Mouse (Mus musculus): ENCODE data around the gene Gm7544.
"Not testable (repeated sequence)": the region's sequence is repeated elsewhere in the genome, so short reads cannot be mapped to it uniquely, and the experiment has no call there.

The Gm7544 gene

GRCm38 (mm10) chr1:82975750-82976149, 19.9 kb upstream of the Gm7544 start:
- H3K4me1 ChIP-seq (replicated peaks; ENCODE audit: low read depth, low read length), result no peaks in the 10 kb centered on the region
- no peak for TF ChIP-seq POU5F1 (IDR thresholded peaks at IDR 0.05; ENCODE audit: borderline replicate concordance, low read length)
- no peak for TF ChIP-seq CTCF (conservative IDR thresholded peaks at IDR 0.05; ENCODE audit: low read length)
- no peak for TF ChIP-seq NANOG (IDR thresholded peaks at IDR 0.05; ENCODE audit: borderline replicate concordance, low read length)
- H3K9me3 ChIP-seq (ENCODE audit: low read length), result no peaks in the 10 kb centered on the region
- H3K36me3 ChIP-seq (ENCODE audit: insufficient read depth, low read length), result no peaks in the 10 kb centered on the region
- H3K4me3 ChIP-seq (replicated peaks; ENCODE audit: low read length), result no peak overlapping the region
- H3K27me3 ChIP-seq (ENCODE audit: insufficient read depth, low read length), result no peaks in the 10 kb centered on the region

DNA sequence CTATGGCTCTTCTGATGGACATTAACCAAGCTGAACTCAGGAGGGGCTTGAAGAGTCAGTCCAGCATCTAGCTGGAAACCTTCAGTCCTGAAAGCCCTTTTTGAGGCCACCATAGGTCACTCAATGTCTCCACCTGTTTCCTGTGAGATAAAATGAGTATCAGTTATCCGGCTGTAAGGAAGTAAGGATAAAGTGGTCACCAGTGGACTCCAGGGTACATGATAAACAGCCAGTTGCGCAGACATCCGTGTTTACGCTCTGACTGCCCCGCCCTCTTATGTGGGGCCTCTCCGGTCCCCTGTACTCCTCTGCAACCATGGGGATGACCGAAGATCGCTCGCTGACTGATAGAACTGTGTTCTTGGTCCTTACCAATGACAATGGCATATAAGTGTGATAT, 18.5 kb upstream of the Gm7544 start:
- Histone ChIP-seq H3K9me3 (ENCODE audit: low read length) (no peaks in the 10 kb centered on the region), H3K4me3 (replicated peaks; ENCODE audit: low read length) (no peak overlapping the region), H3K4me1 (replicated peaks; ENCODE audit: low read depth, low read length) (no peaks in the 10 kb centered on the region), H3K36me3 (ENCODE audit: insufficient read depth, low read length) (no peaks in the 10 kb centered on the region), H3K27me3 (ENCODE audit: insufficient read depth, low read length) (no peaks in the 10 kb centered on the region)
- no peak for TF ChIP-seq CTCF (conservative IDR thresholded peaks at IDR 0.05; ENCODE audit: low read length)
- TF ChIP-seq NANOG (IDR thresholded peaks at IDR 0.05; ENCODE audit: borderline replicate concordance, low read length), result no peak
- no peak for TF ChIP-seq POU5F1 (IDR thresholded peaks at IDR 0.05; ENCODE audit: borderline replicate concordance, low read length)

- Histone ChIP-seq H3K36me3 (ENCODE audit: insufficient read depth, low read length) (no peaks in the 10 kb centered on the region), H3K4me3 (replicated peaks; ENCODE audit: low read length) (no peak overlapping the region), H3K9me3 (ENCODE audit: low read length) (no peaks in the 10 kb centered on the region), H3K4me1 (replicated peaks; ENCODE audit: low read depth, low read length) (no peaks in the 10 kb centered on the region), H3K27me3 (ENCODE audit: insufficient read depth, low read length) (no peaks in the 10 kb centered on the region)
- TF ChIP-seq CTCF (conservative IDR thresholded peaks at IDR 0.05; ENCODE audit: low read length) (no peak), POU5F1 (IDR thresholded peaks at IDR 0.05; ENCODE audit: borderline replicate concordance, low read length) (no peak), NANOG (IDR thresholded peaks at IDR 0.05; ENCODE audit: borderline replicate concordance, low read length) (no peak)
These were observed 18.1 kb upstream of the Gm7544 start for GRCm38 (mm10) chr1:82973901-82974300.

- Histone ChIP-seq H3K4me1 (replicated peaks; ENCODE audit: low read depth, low read length) (no peaks in the 10 kb centered on the region), H3K36me3 (ENCODE audit: insufficient read depth, low read length) (no peaks in the 10 kb centered on the region), H3K27me3 (ENCODE audit: insufficient read depth, low read length) (no peaks in the 10 kb centered on the region), H3K4me3 (replicated peaks; ENCODE audit: low read length) (no peak overlapping the region), H3K9me3 (ENCODE audit: low read length) (no peaks in the 10 kb centered on the region)
- TF ChIP-seq POU5F1 (IDR thresholded peaks at IDR 0.05; ENCODE audit: borderline replicate concordance, low read length), result no peak
- no peak for TF ChIP-seq CTCF (conservative IDR thresholded peaks at IDR 0.05; ENCODE audit: low read length)
- TF ChIP-seq NANOG (IDR thresholded peaks at IDR 0.05; ENCODE audit: borderline replicate concordance, low read length), result no peak
These were observed 17.4 kb upstream of the Gm7544 start for GRCm38 (mm10) chr1:82973244-82973643.

- H3K4me1 ChIP-seq (replicated peaks; ENCODE audit: low read depth, low read length), result no peaks in the 10 kb centered on the region
- H3K9me3 ChIP-seq (ENCODE audit: low read length), result no peaks in the 10 kb centered on the region
- H3K36me3 ChIP-seq (ENCODE audit: insufficient read depth, low read length), result no peaks in the 10 kb centered on the region
- no peak for TF ChIP-seq CTCF (conservative IDR thresholded peaks at IDR 0.05; ENCODE audit: low read length)
- no peak for TF ChIP-seq POU5F1 (IDR thresholded peaks at IDR 0.05; ENCODE audit: borderline replicate concordance, low read length)
- H3K4me3 ChIP-seq (replicated peaks; ENCODE audit: low read length), result no peak overlapping the region
- H3K27me3 ChIP-seq (ENCODE audit: insufficient read depth, low read length), result no peaks in the 10 kb centered on the region
These were observed 16.2 kb upstream of the Gm7544 start for GRCm38 (mm10) chr1:82972046-82972445.

DNA sequence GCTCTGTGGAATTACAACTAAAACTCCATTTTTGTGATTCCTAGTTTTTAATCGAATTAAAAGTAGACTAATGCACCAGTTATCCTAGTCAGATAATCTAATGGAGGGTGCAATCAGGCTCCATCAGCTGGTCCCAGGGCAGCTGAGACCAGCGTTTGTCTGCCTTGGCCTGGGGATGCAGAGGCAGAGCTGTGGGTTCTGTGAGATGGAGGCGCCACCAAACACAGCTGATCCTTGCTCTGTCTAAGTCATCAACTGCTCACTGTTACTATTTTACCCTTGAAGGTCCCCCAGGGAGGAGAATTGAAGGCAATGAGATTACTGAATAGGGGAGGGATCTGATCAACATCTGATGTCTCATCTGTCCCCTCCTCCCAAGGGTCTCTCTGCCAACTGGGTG, 10.6 kb upstream of the Gm7544 start:
- Histone ChIP-seq H3K4me3 (replicated peaks; ENCODE audit: low read length) (no peak overlapping the region), H3K9me3 (ENCODE audit: low read length) (no peaks in the 10 kb centered on the region), H3K4me1 (replicated peaks; ENCODE audit: low read depth, low read length) (no peaks in the 10 kb centered on the region), H3K27me3 (ENCODE audit: insufficient read depth, low read length) (no peaks in the 10 kb centered on the region), H3K36me3 (ENCODE audit: insufficient read depth, low read length) (no peaks in the 10 kb centered on the region)
- TF ChIP-seq NANOG (IDR thresholded peaks at IDR 0.05; ENCODE audit: borderline replicate concordance, low read length), result no peak
- TF ChIP-seq CTCF (conservative IDR thresholded peaks at IDR 0.05; ENCODE audit: low read length), result no peak
- TF ChIP-seq POU5F1 (IDR thresholded peaks at IDR 0.05; ENCODE audit: borderline replicate concordance, low read length), result no peak

DNA sequence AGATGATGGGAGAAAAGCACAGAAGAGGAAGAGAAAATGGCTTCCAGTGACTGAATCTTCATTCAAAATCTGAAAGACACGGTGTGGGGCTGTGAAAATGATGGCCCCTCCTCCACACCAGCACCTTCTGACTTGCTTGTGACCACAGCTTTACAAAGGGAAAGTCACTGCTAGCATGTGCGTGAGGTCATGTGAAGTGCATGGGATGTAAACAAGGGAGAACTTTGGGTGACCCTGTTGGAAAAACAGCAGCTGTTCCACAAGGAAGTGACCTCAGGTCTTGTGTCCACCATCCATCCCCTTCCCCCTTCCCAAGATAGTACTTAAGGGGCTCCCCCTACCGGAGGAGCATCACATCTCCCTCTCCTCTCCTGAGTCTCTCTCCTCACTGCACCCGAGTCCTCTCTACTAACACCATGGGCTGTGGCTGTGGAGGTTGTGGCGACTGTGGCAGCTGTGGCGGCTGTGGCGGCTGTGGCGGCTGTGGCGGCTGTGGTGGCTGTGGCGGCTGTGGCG, 4.1 kb upstream of the Gm7544 start, which contains the start of gene Gm47955:
Gene Gm47955, plus strand, starts transcription at position 417 of the 516 bp plus-strand sequence.
- TF ChIP-seq CTCF (conservative IDR thresholded peaks at IDR 0.05; ENCODE audit: low read length), result 0 out of 2 replicates have a peak, but pooled peaks have one; percentile 17
- TF ChIP-seq NANOG (IDR thresholded peaks at IDR 0.05; ENCODE audit: borderline replicate concordance, low read length), result no peak
- no peak for TF ChIP-seq POU5F1 (IDR thresholded peaks at IDR 0.05; ENCODE audit: borderline replicate concordance, low read length)
- H3K36me3 ChIP-seq (ENCODE audit: insufficient read depth, low read length), result no peaks in the 10 kb centered on the region
- no peaks in the 10 kb centered on the region for H3K27me3 ChIP-seq (ENCODE audit: insufficient read depth, low read length)

DNA sequence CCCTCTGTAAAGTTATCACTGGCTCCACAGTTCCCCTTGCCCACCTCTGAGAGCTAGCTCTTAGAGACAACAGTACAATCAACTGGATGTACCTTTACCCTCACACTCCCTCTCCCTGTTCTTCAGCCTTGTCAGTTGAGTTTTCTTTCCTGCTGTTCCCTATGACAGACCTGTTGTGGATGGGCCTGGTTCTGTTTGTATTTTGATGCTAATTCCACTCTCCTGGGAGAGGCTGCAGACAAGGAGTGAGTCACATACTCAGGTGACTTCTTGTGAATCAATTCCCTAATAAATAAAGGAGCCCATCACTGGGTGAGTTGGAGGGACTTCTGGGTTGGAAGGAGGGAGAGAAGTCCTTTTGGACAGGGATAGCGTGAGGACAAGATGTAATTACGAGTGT, 7.2 kb downstream of the Gm7544 start:
- no peak for TF ChIP-seq POU5F1 (IDR thresholded peaks at IDR 0.05; ENCODE audit: borderline replicate concordance, low read length)
- TF ChIP-seq CTCF (conservative IDR thresholded peaks at IDR 0.05; ENCODE audit: low read length), result no peak
- no peak; the same call in 1 of the 2 replicates for TF ChIP-seq NANOG (IDR thresholded peaks at IDR 0.05; ENCODE audit: borderline replicate concordance, low read length)
- H3K4me3 ChIP-seq (replicated peaks; ENCODE audit: low read length), result no peak overlapping the region
- H3K4me1 ChIP-seq (replicated peaks; ENCODE audit: low read depth, low read length), result peaks cover 17% of the 10 kb centered on the region
- no peaks in the 10 kb centered on the region for H3K27me3 ChIP-seq (ENCODE audit: insufficient read depth, low read length)
- no peaks in the 10 kb centered on the region for H3K36me3 ChIP-seq (ENCODE audit: insufficient read depth, low read length)
- no peaks in the 10 kb centered on the region for H3K9me3 ChIP-seq (ENCODE audit: low read length)

More for the DNA sequence above, 4.1 kb upstream of the Gm7544 start, which contains the start of gene Gm47955:
- Histone ChIP-seq H3K4me3 (replicated peaks; ENCODE audit: low read length) (peak within 1 kb of the TSS; percentile 65), H3K9me3 (ENCODE audit: low read length) (no peaks in the 10 kb centered on the region), H3K4me1 (replicated peaks; ENCODE audit: low read depth, low read length) (no peaks in the 10 kb centered on the region)

GRCm38 (mm10) chr1:82946029-82946428, 9.8 kb downstream of the Gm7544 start:
- peaks cover 17% of the 10 kb centered on the region for H3K4me1 ChIP-seq (replicated peaks; ENCODE audit: low read depth, low read length)

DNA sequence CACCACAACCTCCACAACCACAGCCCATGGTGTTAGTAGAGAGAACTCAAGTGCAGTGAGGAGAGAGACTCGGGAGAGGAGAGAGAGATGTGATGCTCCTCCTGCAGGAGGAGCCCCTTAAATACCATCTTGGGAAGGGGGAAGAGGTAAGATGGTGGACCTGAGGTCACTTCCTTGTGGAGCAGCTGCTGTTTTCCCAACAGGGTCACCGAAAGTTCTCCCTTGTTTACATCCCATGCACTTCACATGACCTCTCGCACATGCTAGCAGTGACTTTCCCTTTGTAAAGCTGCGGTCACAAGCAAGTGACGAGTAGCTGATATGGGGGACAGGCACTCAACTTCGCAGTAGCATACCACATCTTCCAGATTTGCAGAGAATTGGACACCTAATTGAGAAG, 12.5 kb downstream of the Gm7544 start, which contains the start of gene A030003K21Rik:
Gene A030003K21Rik, minus strand, starts transcription at position 94 of the 400 bp plus-strand sequence.
- H3K4me1 ChIP-seq (replicated peaks; ENCODE audit: low read depth, low read length); H3K4me3 ChIP-seq (replicated peaks; ENCODE audit: low read length); H3K27me3 ChIP-seq (ENCODE audit: insufficient read depth, low read length); H3K36me3 ChIP-seq (ENCODE audit: insufficient read depth, low read length): not testable (repeated sequence)
- H3K9me3 ChIP-seq (ENCODE audit: low read length), result peaks cover 41% of the 10 kb centered on the region

More at GRCm38 (mm10) chr1:82946029-82946428, 9.8 kb downstream of the Gm7544 start:
- not testable (repeated sequence) for H3K27me3 ChIP-seq (ENCODE audit: insufficient read depth, low read length); H3K4me3 ChIP-seq (replicated peaks; ENCODE audit: low read length); H3K36me3 ChIP-seq (ENCODE audit: insufficient read depth, low read length)
- H3K9me3 ChIP-seq (ENCODE audit: low read length), result peaks cover 13% of the 10 kb centered on the region

- not testable (repeated sequence) for H3K4me1 ChIP-seq (replicated peaks; ENCODE audit: low read depth, low read length); H3K36me3 ChIP-seq (ENCODE audit: insufficient read depth, low read length); H3K4me3 ChIP-seq (replicated peaks; ENCODE audit: low read length); H3K27me3 ChIP-seq (ENCODE audit: insufficient read depth, low read length)
- peaks cover 48% of the 10 kb centered on the region for H3K9me3 ChIP-seq (ENCODE audit: low read length)
These were observed 13.3 kb downstream of the Gm7544 start for GRCm38 (mm10) chr1:82942505-82942904.

Measured in E14TG2a.4 (cell line).